Mouse (Mus musculus): ENCODE data around the gene Hcn1.

DNA sequence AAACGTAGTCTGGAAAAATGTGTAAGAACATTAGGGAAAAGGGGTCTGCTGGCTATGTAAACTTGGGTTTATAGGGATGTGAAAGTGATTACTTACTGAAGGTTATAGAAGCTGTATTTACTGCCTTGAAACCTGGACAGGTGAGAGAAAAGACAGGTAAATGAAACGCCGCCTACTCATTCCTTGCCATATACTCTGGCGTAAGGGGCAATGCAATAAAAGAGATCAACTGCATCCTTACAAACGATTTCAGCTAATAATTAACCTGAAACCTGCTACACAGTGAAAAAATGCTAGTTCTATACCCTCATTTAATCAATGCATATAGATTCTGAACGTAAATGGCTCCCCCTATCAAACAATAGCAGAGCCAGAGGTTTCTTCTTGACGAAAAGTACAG, 17.4 kb downstream of the Hcn1 start:
- TF ChIP-seq CTCF (IDR thresholded peaks at IDR 0.05; ENCODE audit: low read depth), result no peak
- no peak for TF ChIP-seq EP300 (optimal IDR thresholded peaks at IDR 0.05)
